Mouse (Mus musculus): ENCODE data around the gene Fam168b.

DNA sequence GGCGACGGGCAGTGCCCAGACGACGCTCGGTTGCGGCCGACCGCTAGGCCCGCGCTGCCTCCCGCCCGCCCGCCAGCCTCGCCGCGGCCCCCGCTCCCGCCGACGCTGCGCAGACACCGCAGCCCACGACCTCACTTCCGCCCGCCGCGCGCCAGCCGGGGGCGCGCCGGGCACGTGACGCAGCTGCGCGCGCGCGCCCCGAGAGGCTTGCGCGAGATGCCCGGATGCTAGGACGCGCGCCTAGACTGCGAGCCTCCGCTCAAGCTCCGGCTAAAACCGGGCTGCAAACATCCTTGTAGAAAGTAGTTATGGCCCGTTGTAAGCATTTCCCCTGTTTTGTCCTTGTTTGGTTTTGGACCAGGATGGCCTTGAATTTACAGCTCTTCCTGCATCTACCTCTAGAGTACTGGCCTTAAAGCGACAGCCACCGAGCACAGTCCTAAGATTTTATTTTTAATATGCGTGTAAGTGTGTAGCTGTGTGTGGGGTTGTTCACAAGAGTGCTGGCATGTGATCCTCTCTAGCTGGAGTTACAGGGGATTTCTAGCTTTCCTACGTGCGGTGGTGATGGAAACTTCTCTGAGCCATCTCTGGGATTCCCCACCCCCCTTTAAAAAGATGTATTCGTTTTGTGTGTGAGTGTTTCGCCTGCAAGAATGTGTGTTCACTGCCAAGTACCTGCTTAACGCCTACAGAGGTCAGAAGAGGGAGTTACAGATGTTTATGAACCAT, at the start of gene Fam168b:
- peak; percentile 91 for TF ChIP-seq POLR2A (IDR thresholded peaks at IDR 0.05; ENCODE audit: borderline replicate concordance, extremely low read depth, low read depth, low read length)
- TF ChIP-seq CTCF (IDR thresholded peaks at IDR 0.05; ENCODE audit: insufficient read depth, low read length): no peak

All from lung, adult 2 months (tissue).